Mouse (Mus musculus) MEL (cell line): ENCODE results near the gene Stag1. TPM values are rescaled to one million over a fixed set of nuclear protein-coding genes. Genes with fewer than 3 reads are reported as not detected.

ENCODE experiments used
- DNase-seq: peaks from one replicate; pipeline ENCODE4 v3.0.0; 2011; ENCODE audit warnings: low read depth, low spot score
- H3K27ac ChIP-seq: 2 replicates; pipeline ENCODE4 v1.5.1; 2012; ENCODE audit warnings: low read depth, mild to moderate bottlenecking, control low read depth, low read length, moderate library complexity; ENCODE audit not compliant: control insufficient read depth
- H3K27me3 ChIP-seq, 2 experiments: fragments of 150-350 bp in 1 of 2; sonication (generic) in 1 of 2; 2 replicates each; pipeline ENCODE4 v1.6.1; 2012; ENCODE audit warnings: low read length in 2 of 2, mild to moderate bottlenecking in 2 of 2, improper control_type of control experiment in 1 of 2, moderate library complexity in 1 of 2; ENCODE audit not compliant: insufficient read depth in 2 of 2, control insufficient read depth in 1 of 2
- H3K36me3 ChIP-seq, 2 experiments: 2 replicates each; pipeline ENCODE4 v1.6.1; 2012 to 2014; ENCODE audit warnings: low read length in 2 of 2, improper control_type of control experiment in 1 of 2, inconsistent platforms in 1 of 2, mild to moderate bottlenecking in 1 of 2; ENCODE audit not compliant: insufficient read depth in 2 of 2, control insufficient read depth in 1 of 2
- H3K4me1 ChIP-seq, 2 experiments: fragments of 150-350 bp in 1 of 2; sonication (generic) in 1 of 2; 2 replicates each; pipeline ENCODE4 v1.6.1; 2012; ENCODE audit warnings: low read length in 2 of 2, improper control_type of control experiment in 1 of 2, mild to moderate bottlenecking in 1 of 2; ENCODE audit not compliant: insufficient read depth in 2 of 2, control insufficient read depth in 1 of 2
- H3K4me3 ChIP-seq, 2 experiments: fragments of 150-350 bp in 1 of 2; sonication (generic) in 1 of 2; 2 replicates each; pipeline ENCODE4 v1.5.1; 2012; ENCODE audit warnings: low read depth in 2 of 2, low read length in 2 of 2, mild to moderate bottlenecking in 2 of 2, moderate library complexity in 2 of 2, control low read depth in 1 of 2, improper control_type of control experiment in 1 of 2; ENCODE audit not compliant: control insufficient read depth in 1 of 2, insufficient read depth in 1 of 2
- H3K79me2 ChIP-seq: 2 replicates; pipeline ENCODE4 v1.6.1; 2012; ENCODE audit warnings: mild to moderate bottlenecking, low read length, moderate library complexity; ENCODE audit not compliant: control insufficient read depth, poor library complexity, insufficient read depth
- H3K9ac ChIP-seq: 2 replicates; pipeline ENCODE4 v1.6.1; 2012; ENCODE audit warnings: low read depth, mild to moderate bottlenecking, control low read depth, low read length, moderate library complexity; ENCODE audit not compliant: control insufficient read depth, poor library complexity, severe bottlenecking
- H3K9me3 ChIP-seq: fragments of 150-350 bp; sonication (generic); replicated peaks from 2 replicates; pipeline ENCODE4 v1.6.1; 2012; ENCODE audit warnings: mild to moderate bottlenecking, low read length, improper control_type of control experiment, moderate library complexity; ENCODE audit not compliant: insufficient read depth
- BHLHE40 ChIP-seq: IDR thresholded peaks from 2 replicates; pipeline ENCODE4 v1.6.1; 2012; ENCODE audit warnings: low read depth, mild to moderate bottlenecking, inconsistent platforms, low read length, improper control_type of control experiment, borderline replicate concordance
- CHD1 ChIP-seq: IDR thresholded peaks from 2 replicates; pipeline ENCODE4 v1.6.1; 2012; ENCODE audit warnings: low read depth, mild to moderate bottlenecking, inconsistent platforms, low read length, improper control_type of control experiment
- CTCF ChIP-seq, 3 experiments: IDR thresholded peaks in 2 of 3; conservative IDR thresholded peaks in 1 of 3; 2 replicates each; pipeline ENCODE4 v1.5.1; 2011 to 2012; ENCODE audit warnings: low read length in 3 of 3, low read depth in 2 of 3, mild to moderate bottlenecking in 2 of 3, improper control_type of control experiment in 1 of 3, inconsistent platforms in 1 of 3, mixed read lengths in 1 of 3, moderate library complexity in 1 of 3; ENCODE audit not compliant: control insufficient read depth in 1 of 3, insufficient read depth in 1 of 3, poor library complexity in 1 of 3, severe bottlenecking in 1 of 3
- E2F4 ChIP-seq: IDR thresholded peaks from 2 replicates; pipeline ENCODE4 v1.6.1; 2011; ENCODE audit warnings: low read depth, low read length, improper control_type of control experiment, borderline replicate concordance
- GABPA ChIP-seq: IDR thresholded peaks from 2 replicates; pipeline ENCODE4 v1.6.1; 2012; ENCODE audit warnings: low read depth, mild to moderate bottlenecking, inconsistent platforms, low read length, improper control_type of control experiment, moderate library complexity
- GATA1 ChIP-seq: IDR thresholded peaks from 2 replicates; pipeline ENCODE4 v1.6.1; 2011; ENCODE audit warnings: low read depth, low read length, improper control_type of control experiment
- HCFC1 ChIP-seq: IDR thresholded peaks from 2 replicates; pipeline ENCODE4 v1.6.1; 2012; ENCODE audit warnings: low read depth, mild to moderate bottlenecking, inconsistent platforms, low read length, improper control_type of control experiment, moderate library complexity
- MAX ChIP-seq: IDR thresholded peaks from 2 replicates; pipeline ENCODE4 v1.6.1; 2011; ENCODE audit warnings: low read length, improper control_type of control experiment
- MEF2A ChIP-seq: IDR thresholded peaks from 2 replicates; pipeline ENCODE4 v1.6.1; 2014; ENCODE audit warnings: low read depth, mild to moderate bottlenecking, inconsistent platforms, low read length, improper control_type of control experiment; ENCODE audit not compliant: poor library complexity, insufficient replicate concordance, severe bottlenecking; ENCODE audit errors: extremely low read depth
- MXI1 ChIP-seq: IDR thresholded peaks from 2 replicates; pipeline ENCODE4 v1.6.1; 2011; ENCODE audit warnings: mild to moderate bottlenecking, low read depth, low read length, improper control_type of control experiment
- MYB ChIP-seq: IDR thresholded peaks from 2 replicates; pipeline ENCODE4 v1.6.1; 2011; ENCODE audit warnings: mild to moderate bottlenecking, low read depth, low read length, improper control_type of control experiment
- POLR2A ChIP-seq, 2 experiments: IDR thresholded peaks; 2 replicates each; pipeline ENCODE4 v1.6.1; 2011 to 2012; ENCODE audit warnings: low read length in 2 of 2, mild to moderate bottlenecking in 2 of 2, control low read depth in 1 of 2, improper control_type of control experiment in 1 of 2, low read depth in 1 of 2, moderate library complexity in 1 of 2; ENCODE audit not compliant: control insufficient read depth in 1 of 2, insufficient read depth in 1 of 2, poor library complexity in 1 of 2
- POLR2AphosphoS5 ChIP-seq: IDR thresholded peaks from 2 replicates; pipeline ENCODE4 v1.6.1; 2012; ENCODE audit warnings: low read depth, borderline replicate concordance, mild to moderate bottlenecking, inconsistent platforms, low read length, moderate library complexity, mixed read lengths
- RAD21 ChIP-seq: IDR thresholded peaks from 2 replicates; pipeline ENCODE4 v1.6.1; 2011; ENCODE audit warnings: mild to moderate bottlenecking, low read depth, low read length, improper control_type of control experiment
- RCOR1 ChIP-seq: IDR thresholded peaks from 2 replicates; pipeline ENCODE4 v1.6.1; 2012; ENCODE audit warnings: low read depth, mild to moderate bottlenecking, inconsistent platforms, low read length, improper control_type of control experiment
- TAL1 ChIP-seq: IDR thresholded peaks from 2 replicates; pipeline ENCODE4 v1.6.1; 2012; ENCODE audit warnings: mild to moderate bottlenecking, inconsistent platforms, low read length, moderate library complexity, mixed read lengths
- USF1 ChIP-seq: IDR thresholded peaks from 2 replicates; pipeline ENCODE4 v1.6.1; 2014; ENCODE audit warnings: low read depth, mild to moderate bottlenecking, inconsistent platforms, low read length, improper control_type of control experiment, moderate library complexity
- USF2 ChIP-seq, 2 experiments: IDR thresholded peaks; 2 replicates each; pipeline ENCODE4 v1.6.1; 2011 to 2012; ENCODE audit warnings: improper control_type of control experiment in 2 of 2, low read length in 2 of 2, borderline replicate concordance in 1 of 2, inconsistent platforms in 1 of 2, low read depth in 1 of 2, mild to moderate bottlenecking in 1 of 2; ENCODE audit not compliant: insufficient read depth in 1 of 2
- ZKSCAN1 ChIP-seq: IDR thresholded peaks from 2 replicates; pipeline ENCODE4 v1.6.1; 2012; ENCODE audit warnings: low read depth, mild to moderate bottlenecking, inconsistent platforms, low read length, improper control_type of control experiment, moderate library complexity
- polyA plus RNA-seq, 2 experiments: library from polyadenylated mRNA; stranded (reverse) in 1 of 2; unstranded in 1 of 2; fragments of >175 nt in 1 of 2; fragments of >200 nt in 1 of 2; gene quantifications; 2 replicates each; pipeline versions ENCODE4 v1.2.1 to v1.2.4; 2012; ENCODE audit warnings: low replicate concordance in 2 of 2, low read depth in 1 of 2; ENCODE audit not compliant: insufficient read length in 2 of 2, insufficient read depth in 1 of 2, missing spikeins in 1 of 2
- total RNA-seq: library from RNA; depleted of rRNA; stranded (reverse); fragments of 300-350 nt; gene quantifications from 2 replicates; pipeline ENCODE4 v1.2.3, GENCODE M21; 2012

The Stag1 gene
- total and polyA plus RNA-seq, 3 experiments = 30.1 to 41.7 TPM; not detected in 1

- no peak; the same call in 1 of the 2 replicates for TF ChIP-seq CHD1
- TF ChIP-seq E2F4 = no peak
- TF ChIP-seq POLR2A (IDR thresholded peaks at IDR 0.05; ENCODE audit: control insufficient read depth in 1 of 2, insufficient read depth in 1 of 2, low read depth in 1 of 2, low read length in 2 of 2, poor library complexity in 1 of 2) = no peak
- TF ChIP-seq BHLHE40 = no peak
- TF ChIP-seq ZKSCAN1 = no peak
- peak; percentile 74; the same call in 1 of the 2 replicates for TF ChIP-seq MAX
- no peak for TF ChIP-seq TAL1
- no peak for TF ChIP-seq HCFC1
- TF ChIP-seq CTCF (IDR thresholded peaks at IDR 0.05 in 2 of 3, conservative IDR thresholded peaks at IDR 0.05 in 1 of 3; ENCODE audit: control insufficient read depth in 1 of 3, insufficient read depth in 1 of 3, low read depth in 2 of 3, low read length in 3 of 3, poor library complexity in 1 of 3, severe bottlenecking in 1 of 3) = no peak
- TF ChIP-seq GABPA = no peak
- TF ChIP-seq MXI1 = peak; percentile 69
- TF ChIP-seq USF1 = 0 out of 2 replicates have a peak, but pooled peaks have one; percentile 5
- no peak; the same call in 1 of the 2 replicates for TF ChIP-seq GATA1
Observed at GRCm38 (mm10) chr9:100647774-100648323, 50.3 kb downstream of the Stag1 start (continued).

- Histone ChIP-seq H3K27me3 (no peaks in the 10 kb centered on the region), H3K4me3 (no peak overlapping the region), H3K36me3 (peaks cover 0 to 44% of the 10 kb centered on the region in 2 experiments), H3K9ac (no peak overlapping the region), H3K4me1 (peaks cover 11 to 28% of the 10 kb centered on the region in 2 experiments), H3K9me3 (no peaks in the 10 kb centered on the region), H3K27ac (no peak overlapping the region), H3K79me2 (peaks cover 55% of the 10 kb centered on the region)
- no peak for DNase-seq
- no peak for TF ChIP-seq MEF2A
- no peak for TF ChIP-seq HCFC1
- TF ChIP-seq RCOR1 = no peak
- TF ChIP-seq GATA1 = no peak
- no peak for TF ChIP-seq USF1
Observed at GRCm38 (mm10) chr9:100654104-100654503, 56.5 kb downstream of the Stag1 start.

- Histone ChIP-seq H3K4me3 (no peak overlapping the region), H3K36me3 (peaks cover 0 to 46% of the 10 kb centered on the region in 2 experiments; a peak in 3 of 4 replicates), H3K27ac (no peak overlapping the region), H3K79me2 (peaks cover 59% of the 10 kb centered on the region), H3K9me3 (no peaks in the 10 kb centered on the region), H3K4me1 (peaks cover 9 to 37% of the 10 kb centered on the region in 2 experiments), H3K9ac (no peak overlapping the region), H3K27me3 (no peaks in the 10 kb centered on the region)
- TF ChIP-seq GATA1 (no peak), MYB (no peak), TAL1 (no peak), MAX (no peak), USF2 (IDR thresholded peaks at IDR 0.05; ENCODE audit: borderline replicate concordance in 1 of 2, insufficient read depth in 1 of 2, low read depth in 1 of 2, low read length in 2 of 2) (no peak), MXI1 (no peak), POLR2AphosphoS5 (no peak), MEF2A (no peak), RAD21 (no peak)
- DNase-seq = no peak
Observed at GRCm38 (mm10) chr9:100656058-100656457, 58.5 kb downstream of the Stag1 start.
